Mouse (Mus musculus) thymus, adult 2 months (tissue): ENCODE results near the gene Xxylt1.

Source experiments
- CTCF ChIP-seq: fragments of 200-500 bp; IDR thresholded peaks from 2 replicates; pipeline ENCODE4 v1.5.1; 2012; ENCODE audit warnings: mild to moderate bottlenecking, control low read depth, low read length, moderate library complexity, borderline replicate concordance; ENCODE audit not compliant: control insufficient read depth, poor library complexity, insufficient read depth; ENCODE audit errors: extremely low read depth
- POLR2A ChIP-seq: fragments of 200-500 bp; IDR thresholded peaks from 2 replicates; pipeline ENCODE4 v1.6.1; 2012; ENCODE audit warnings: mild to moderate bottlenecking, low read length, control low read depth, moderate library complexity; ENCODE audit not compliant: control insufficient read depth, poor library complexity, insufficient read depth; ENCODE audit errors: extremely low read depth

- TF ChIP-seq CTCF = peak; percentile 67; the same call in 1 of the 2 replicates
- no peak for TF ChIP-seq POLR2A
Measured at GRCm38 (mm10) chr16:31016169-31016568, 65.1 kb downstream of the Xxylt1 start.
